Mouse (Mus musculus) embryonic facial prominence, embryonic 10.5 days (tissue): ENCODE data around the gene Apc2. TPM values are rescaled to one million over a fixed set of nuclear protein-coding genes. Genes with fewer than 3 reads are reported as not detected.

Experiments
- DNase-seq: peaks from one replicate; pipeline ENCODE4 v3.0.0-alpha.2; 2017; ENCODE audit warnings: low spot score
- H3K27ac ChIP-seq: fragments of 300-500 bp; sonication (generic); replicated peaks from 2 replicates; pipeline ENCODE4 v1.5.1; 2016; ENCODE audit warnings: mild to moderate bottlenecking
- H3K27me3 ChIP-seq: fragments of 300-500 bp; sonication (generic); replicated peaks from 2 replicates; pipeline ENCODE4 v1.6.1; 2016; ENCODE audit warnings: low read depth, mild to moderate bottlenecking; ENCODE audit not compliant: poor library complexity, severe bottlenecking
- H3K36me3 ChIP-seq: fragments of 300-500 bp; sonication (generic); replicated peaks from 2 replicates; pipeline ENCODE4 v1.6.1; 2016; ENCODE audit warnings: mild to moderate bottlenecking, moderate library complexity
- H3K4me1 ChIP-seq: fragments of 300-500 bp; sonication (generic); 2 replicates; pipeline ENCODE4 v1.6.1; 2016
- H3K4me3 ChIP-seq: fragments of 300-500 bp; sonication (generic); 2 replicates; pipeline ENCODE4 v1.5.1; 2016; ENCODE audit warnings: mild to moderate bottlenecking, moderate library complexity
- H3K9me3 ChIP-seq: fragments of 300-500 bp; sonication (generic); 2 replicates; pipeline ENCODE4 v1.6.1; 2016; ENCODE audit warnings: mild to moderate bottlenecking
- WGBS: fragments of 180-500 bp; shearing (Covaris S2); methylation state at CpG from one replicate; pipeline ENCODE4 v1.1.7; 2016; 5-methylcytosine and 5-hydroxymethylcytosine counted together
- polyA plus RNA-seq: library from polyadenylated mRNA; unstranded; fragments of >200 nt; fragmentation: Nextera tagmentation; extraction: Ambion mirVana; gene quantifications from 2 replicates; pipeline ENCODE4 v1.2.1, GENCODE M21; 2016

Gene Apc2
- polyA plus RNA-seq, 1 experiment from 2014 or later: 12.6 TPM

DNA sequence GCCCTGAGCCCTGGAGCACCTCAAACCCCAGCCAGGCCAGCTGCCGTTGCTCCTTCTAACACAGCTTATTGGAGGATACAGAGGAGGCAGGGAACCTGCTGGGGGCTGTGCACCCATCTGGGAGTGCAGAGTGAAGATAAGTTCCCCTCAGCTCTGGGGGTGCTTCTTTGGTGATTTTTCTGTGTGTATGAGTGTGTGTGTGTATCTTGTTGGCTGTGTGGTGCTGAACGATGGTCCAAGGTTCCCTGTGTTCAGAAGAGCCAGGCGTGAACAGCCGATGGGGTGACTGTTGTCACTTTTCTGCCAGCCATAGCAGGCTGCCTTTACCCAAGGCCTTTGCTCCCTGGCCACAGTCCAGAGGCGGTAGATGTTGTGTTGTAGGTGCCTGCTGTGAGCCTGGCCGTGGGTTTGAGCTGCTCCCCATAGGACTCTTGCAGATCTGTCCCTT is 25.0 kb upstream of the Apc2 start:
- DNase-seq: no peak
- H3K27ac ChIP-seq: no peak overlapping the region
- H3K27me3 ChIP-seq: no peaks in the 10 kb centered on the region
- H3K9me3 ChIP-seq: no peaks in the 10 kb centered on the region
- WGBS: 84% methylated on average over 6 of the region's 6 CpGs
- H3K36me3 ChIP-seq: peaks cover 83% of the 10 kb centered on the region
- peak overlapping the region; percentile 37 for H3K4me3 ChIP-seq
- peaks cover 55% of the 10 kb centered on the region for H3K4me1 ChIP-seq

DNA sequence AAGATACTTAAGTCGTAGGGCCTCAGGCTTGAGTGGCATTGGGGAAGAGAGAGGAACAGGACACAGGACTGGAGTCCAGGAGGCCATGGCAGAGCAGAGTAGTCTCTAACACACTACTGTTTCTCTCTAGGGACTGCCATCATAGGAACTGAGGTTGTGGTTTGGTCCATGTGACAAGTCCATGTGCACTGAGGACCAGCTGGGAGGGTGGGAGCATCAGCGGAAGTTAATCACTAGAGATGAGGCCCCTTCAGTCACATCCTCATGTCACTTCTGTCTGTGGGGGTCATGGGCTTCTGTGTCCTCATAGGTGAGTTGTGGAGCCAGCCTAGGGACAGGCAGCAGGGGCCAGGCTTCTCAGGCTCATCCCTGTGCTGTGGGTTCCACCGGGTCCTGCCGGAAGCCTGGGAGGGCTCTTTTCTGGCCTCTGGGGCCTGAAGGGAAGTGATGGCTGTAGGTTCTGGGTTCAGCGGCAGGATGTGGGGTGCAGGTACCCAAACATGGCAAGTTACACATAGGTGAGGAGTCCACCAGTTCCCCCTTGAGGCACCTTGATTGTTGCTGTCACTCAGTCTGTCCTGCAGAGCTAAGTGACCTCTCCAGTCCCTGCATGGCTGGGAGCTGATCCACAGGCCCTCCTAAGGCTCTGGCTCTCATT is 24.5 kb upstream of the Apc2 start:
- DNase-seq: no peak
- Histone ChIP-seq H3K4me1 (peaks cover 49% of the 10 kb centered on the region), H3K27me3 (no peaks in the 10 kb centered on the region), H3K36me3 (peaks cover 88% of the 10 kb centered on the region), H3K9me3 (no peaks in the 10 kb centered on the region), H3K27ac (no peak overlapping the region), H3K4me3 (no peak overlapping the region; the same call in 1 of the 2 replicates)
- WGBS: 86% methylated on average over 5 of the region's 5 CpGs

DNA sequence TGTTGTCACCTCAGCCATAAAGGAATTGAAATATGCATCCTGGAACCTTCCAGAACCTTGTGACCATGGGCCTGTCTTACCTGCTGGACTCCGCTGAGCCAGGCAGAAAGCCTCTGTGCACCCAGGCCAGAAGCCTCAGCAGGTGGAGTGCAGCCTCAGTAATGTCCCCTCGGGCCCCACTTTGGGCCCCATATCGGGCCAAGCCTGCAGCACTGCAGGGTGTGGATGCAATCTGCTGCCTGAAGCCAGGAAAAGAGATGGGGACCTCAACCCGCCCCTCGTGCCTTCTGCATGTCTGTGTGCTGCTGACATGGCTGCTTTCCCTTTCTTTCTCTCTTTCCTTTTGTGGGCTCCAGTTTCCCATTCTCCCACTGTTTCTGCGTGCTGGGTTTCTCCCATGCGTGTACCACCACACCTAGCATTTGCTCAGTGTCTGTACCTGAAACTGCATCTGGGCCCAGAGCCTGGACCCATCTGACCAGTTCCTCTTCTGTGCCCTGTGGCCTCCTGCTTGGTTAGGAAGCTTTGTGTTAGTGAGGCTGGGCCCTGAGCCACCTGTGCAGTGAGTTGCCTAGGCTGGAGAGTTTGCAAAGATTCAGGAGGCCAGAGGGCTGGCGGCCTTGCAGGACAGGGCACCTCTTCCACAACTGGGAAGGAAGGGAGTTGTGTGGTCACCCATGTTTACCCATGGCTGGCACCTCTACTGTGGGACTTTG is 23.7 kb upstream of the Apc2 start:
- Histone ChIP-seq H3K4me3 (no peak overlapping the region; the same call in 1 of the 2 replicates), H3K27ac (no peak overlapping the region), H3K27me3 (no peaks in the 10 kb centered on the region), H3K4me1 (peaks cover 42% of the 10 kb centered on the region), H3K9me3 (no peaks in the 10 kb centered on the region), H3K36me3 (peaks cover 93% of the 10 kb centered on the region)
- DNase-seq: no peak
- 88% methylated on average over 8 of the region's 8 CpGs for WGBS

DNA sequence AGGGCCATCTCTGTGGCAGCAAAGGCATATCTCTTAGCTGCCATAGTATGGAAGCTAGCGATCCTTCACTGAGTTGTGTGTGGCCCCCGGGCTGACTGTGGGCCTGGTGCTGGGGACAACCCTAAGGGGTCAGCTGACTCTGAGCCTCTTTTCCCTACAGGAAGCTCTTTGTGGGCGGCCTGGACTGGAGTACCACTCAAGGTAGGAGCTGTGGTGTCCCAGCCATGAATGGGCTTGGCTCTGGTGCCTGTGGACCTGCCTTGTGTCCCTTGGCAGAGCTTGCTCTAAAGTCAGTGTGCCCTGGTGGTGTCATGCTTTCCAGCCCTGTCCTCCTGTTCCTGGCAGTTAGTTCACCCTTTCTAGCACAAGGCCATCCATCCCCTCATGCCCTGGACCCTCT is 21.9 kb upstream of the Apc2 start:
- Histone ChIP-seq H3K36me3 (peaks cover 94% of the 10 kb centered on the region), H3K9me3 (no peaks in the 10 kb centered on the region), H3K27me3 (no peaks in the 10 kb centered on the region), H3K27ac (no peak overlapping the region), H3K4me1 (peaks cover 26% of the 10 kb centered on the region), H3K4me3 (no peak overlapping the region; the same call in 1 of the 2 replicates)
- 85% methylated on average over 3 of the region's 3 CpGs for WGBS
- no peak for DNase-seq

DNA sequence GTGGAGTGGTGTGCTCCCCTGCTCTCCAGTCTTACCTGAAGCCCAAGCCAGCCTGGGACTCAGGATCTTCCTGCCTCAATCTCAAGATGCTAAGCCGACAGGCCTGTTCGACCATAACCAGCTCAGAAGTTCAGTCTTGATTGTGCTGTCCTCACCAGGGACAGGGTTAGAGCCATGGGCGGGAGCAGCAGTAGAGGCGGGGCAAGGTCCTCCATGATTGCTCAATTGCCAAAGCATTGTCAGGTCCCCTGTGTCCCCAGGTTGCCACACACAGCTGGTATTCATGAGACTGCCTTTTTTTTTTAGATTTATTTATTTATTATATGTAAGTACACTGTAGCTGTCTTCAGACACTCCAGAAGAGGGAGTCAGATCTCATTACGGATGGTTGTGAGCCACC is 19.5 kb upstream of the Apc2 start:
- Histone ChIP-seq H3K27ac (no peak overlapping the region), H3K9me3 (no peaks in the 10 kb centered on the region), H3K4me1 (peaks cover 11% of the 10 kb centered on the region; the same call in 1 of the 2 replicates), H3K27me3 (no peaks in the 10 kb centered on the region), H3K4me3 (no peak overlapping the region), H3K36me3 (peaks cover 95% of the 10 kb centered on the region)
- no peak for DNase-seq
- WGBS: 89% methylated on average over 5 of the region's 5 CpGs

DNA sequence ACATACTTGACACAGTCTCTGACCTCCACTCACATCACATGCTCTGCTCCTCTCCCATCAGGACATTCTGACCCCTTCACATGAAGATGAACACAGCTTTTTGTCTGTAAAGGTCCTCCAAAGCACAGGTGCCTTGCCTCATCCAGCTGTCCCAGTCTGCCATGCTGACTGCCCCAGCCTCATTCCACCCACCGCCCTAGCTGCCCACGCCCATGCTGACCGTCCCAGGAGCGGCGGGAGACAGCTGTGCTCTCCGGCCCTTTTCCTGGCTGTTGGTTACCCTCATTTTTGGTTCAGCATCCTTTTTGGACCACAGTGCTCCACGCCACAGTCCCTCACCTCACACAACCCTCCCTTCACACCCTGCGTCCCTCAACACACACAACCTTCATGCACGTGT is 17.4 kb upstream of the Apc2 start:
- no peak for DNase-seq
- Histone ChIP-seq H3K27me3 (no peaks in the 10 kb centered on the region), H3K9me3 (no peaks in the 10 kb centered on the region), H3K27ac (no peak overlapping the region), H3K36me3 (peaks cover 100% of the 10 kb centered on the region), H3K4me3 (no peak overlapping the region), H3K4me1 (0 out of 2 replicates have a peak, but pooled peaks cover 4% of the 10 kb centered on the region)
- 94% methylated on average over 9 of the region's 9 CpGs for WGBS

DNA sequence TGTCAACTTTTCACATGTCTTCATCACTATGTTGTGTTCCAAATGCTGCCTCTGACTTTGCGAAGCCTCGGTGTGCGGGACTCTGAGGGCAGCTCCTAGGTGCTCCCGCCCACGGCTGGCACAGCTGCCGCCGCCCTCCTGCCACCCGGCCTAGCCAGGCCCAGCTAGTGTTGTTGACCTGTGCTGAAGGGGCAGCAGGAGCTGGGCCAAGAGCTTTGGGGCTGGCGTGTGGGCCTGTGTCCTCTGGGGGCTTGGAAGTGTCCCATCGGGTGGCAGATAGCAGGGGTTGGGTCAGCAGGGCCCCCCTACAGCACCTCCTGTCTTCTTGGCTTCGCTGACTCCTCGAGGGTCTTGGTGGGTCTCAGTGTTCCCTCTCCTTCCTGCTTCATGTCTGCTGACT is 16.5 kb upstream of the Apc2 start:
- H3K4me3 ChIP-seq: no peak overlapping the region
- H3K27me3 ChIP-seq: no peaks in the 10 kb centered on the region
- H3K9me3 ChIP-seq: no peaks in the 10 kb centered on the region
- peaks cover 100% of the 10 kb centered on the region for H3K36me3 ChIP-seq
- H3K4me1 ChIP-seq: 0 out of 2 replicates have a peak, but pooled peaks cover 4% of the 10 kb centered on the region
- DNase-seq: no peak
- 97% methylated on average over 12 of the region's 12 CpGs for WGBS
- no peak overlapping the region for H3K27ac ChIP-seq

DNA sequence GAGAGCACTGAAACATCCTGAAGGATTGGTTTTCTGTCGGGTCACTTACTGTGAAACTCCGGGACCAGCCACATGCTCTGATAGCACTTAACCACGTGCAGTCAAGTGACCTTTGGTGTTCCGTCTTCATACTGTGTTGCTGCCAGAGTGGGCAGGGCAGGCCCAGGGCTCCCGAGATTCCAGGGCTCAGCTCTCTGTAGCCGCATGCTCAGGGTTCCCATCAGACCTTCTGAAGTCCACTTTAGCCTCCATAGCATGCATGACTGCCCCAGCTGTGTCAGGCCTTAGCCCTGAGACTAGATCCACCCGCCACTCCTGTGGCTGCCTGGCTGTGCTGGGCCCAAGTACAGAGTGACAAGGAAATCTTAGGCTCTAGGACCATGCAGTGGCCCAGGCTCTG is 14.5 kb upstream of the Apc2 start:
- Histone ChIP-seq H3K27ac (no peak overlapping the region), H3K4me1 (0 out of 2 replicates have a peak, but pooled peaks cover 4% of the 10 kb centered on the region), H3K4me3 (no peak overlapping the region), H3K9me3 (no peaks in the 10 kb centered on the region), H3K27me3 (no peaks in the 10 kb centered on the region), H3K36me3 (peaks cover 100% of the 10 kb centered on the region)
- 85% methylated on average over 7 of the region's 7 CpGs for WGBS
- no peak for DNase-seq

DNA sequence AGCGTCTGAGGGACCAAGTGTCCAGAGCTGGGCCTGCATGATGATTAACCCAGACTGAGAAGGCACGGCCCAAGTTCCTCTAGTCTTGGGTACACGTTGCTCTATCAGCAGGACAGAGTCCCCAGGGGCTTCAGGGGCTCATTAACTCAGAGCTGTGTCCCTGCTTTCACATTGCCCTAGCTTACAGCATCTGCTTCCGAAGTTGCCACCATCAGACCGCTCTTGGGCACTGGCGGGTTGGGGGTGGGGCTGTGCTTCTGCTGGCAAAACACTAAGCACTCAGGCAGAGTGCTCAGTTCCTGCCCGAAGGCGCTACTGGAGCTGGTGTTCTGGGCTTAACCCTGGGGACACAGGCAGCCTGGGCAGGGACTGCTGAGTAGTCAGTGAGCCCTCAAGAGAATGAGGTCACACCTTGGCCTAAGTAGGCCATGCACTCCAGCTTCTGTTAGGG is 13.8 kb upstream of the Apc2 start:
- 78% methylated on average over 8 of the region's 8 CpGs for WGBS
- peaks cover 100% of the 10 kb centered on the region for H3K36me3 ChIP-seq

DNA sequence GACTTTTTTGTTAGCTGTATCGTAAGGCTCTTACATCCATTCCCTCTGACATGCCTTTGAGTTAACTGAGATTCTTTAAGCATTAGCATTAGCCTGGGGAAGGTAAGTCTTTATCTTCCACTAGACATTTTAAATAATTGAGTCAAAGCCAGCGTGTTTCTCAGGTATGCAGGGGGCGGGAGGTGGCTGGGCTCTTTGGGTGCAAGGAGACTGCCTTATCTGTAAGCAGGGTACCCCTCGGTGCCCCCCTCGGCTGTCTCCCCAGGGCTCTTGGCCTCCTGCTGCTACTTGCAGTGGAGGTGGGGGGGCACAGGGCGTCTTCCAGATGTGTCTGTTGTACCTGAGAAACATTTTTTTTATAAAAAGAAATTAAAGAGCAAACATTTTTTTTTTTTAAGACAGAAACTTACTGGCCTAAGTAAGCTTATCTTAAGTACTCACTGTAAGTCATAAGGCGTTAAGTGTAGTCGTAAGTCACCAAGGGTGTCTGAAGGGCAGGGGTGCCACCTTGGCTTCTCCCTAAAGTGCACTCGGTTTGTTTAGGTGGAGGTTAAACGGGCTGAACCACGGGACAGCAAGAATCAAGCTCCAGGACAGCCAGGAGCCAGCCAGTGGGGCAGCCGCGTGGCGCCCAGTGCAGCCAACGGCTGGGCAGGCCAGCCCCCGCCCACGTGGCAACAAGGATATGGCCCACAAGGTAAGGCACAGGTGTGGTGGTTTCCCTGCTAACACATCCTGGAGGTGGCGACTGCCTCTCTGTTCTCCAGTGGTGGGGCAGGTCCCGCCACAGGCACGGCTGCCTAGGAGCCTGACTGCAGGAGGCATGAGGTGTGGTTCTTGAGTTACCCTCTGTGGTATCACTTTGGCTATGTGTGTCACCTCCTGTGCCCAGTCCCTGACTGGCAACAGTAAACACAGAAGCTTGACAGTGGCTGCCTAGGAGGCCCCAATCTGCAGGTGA is 13.0 kb upstream of the Apc2 start:
- Histone ChIP-seq H3K27me3 (no peaks in the 10 kb centered on the region), H3K36me3 (peaks cover 100% of the 10 kb centered on the region), H3K4me1 (0 out of 2 replicates have a peak, but pooled peaks cover 4% of the 10 kb centered on the region), H3K9me3 (no peaks in the 10 kb centered on the region), H3K27ac (no peak overlapping the region), H3K4me3 (no peak overlapping the region)
- no peak for DNase-seq
- 90% methylated on average over 20 of the region's 20 CpGs for WGBS

More for the DNA sequence above, 13.8 kb upstream of the Apc2 start:
- no peak for DNase-seq
- no peaks in the 10 kb centered on the region for H3K27me3 ChIP-seq
- no peak overlapping the region for H3K27ac ChIP-seq
- 0 out of 2 replicates have a peak, but pooled peaks cover 4% of the 10 kb centered on the region for H3K4me1 ChIP-seq
- no peak overlapping the region for H3K4me3 ChIP-seq
- H3K9me3 ChIP-seq: no peaks in the 10 kb centered on the region

DNA sequence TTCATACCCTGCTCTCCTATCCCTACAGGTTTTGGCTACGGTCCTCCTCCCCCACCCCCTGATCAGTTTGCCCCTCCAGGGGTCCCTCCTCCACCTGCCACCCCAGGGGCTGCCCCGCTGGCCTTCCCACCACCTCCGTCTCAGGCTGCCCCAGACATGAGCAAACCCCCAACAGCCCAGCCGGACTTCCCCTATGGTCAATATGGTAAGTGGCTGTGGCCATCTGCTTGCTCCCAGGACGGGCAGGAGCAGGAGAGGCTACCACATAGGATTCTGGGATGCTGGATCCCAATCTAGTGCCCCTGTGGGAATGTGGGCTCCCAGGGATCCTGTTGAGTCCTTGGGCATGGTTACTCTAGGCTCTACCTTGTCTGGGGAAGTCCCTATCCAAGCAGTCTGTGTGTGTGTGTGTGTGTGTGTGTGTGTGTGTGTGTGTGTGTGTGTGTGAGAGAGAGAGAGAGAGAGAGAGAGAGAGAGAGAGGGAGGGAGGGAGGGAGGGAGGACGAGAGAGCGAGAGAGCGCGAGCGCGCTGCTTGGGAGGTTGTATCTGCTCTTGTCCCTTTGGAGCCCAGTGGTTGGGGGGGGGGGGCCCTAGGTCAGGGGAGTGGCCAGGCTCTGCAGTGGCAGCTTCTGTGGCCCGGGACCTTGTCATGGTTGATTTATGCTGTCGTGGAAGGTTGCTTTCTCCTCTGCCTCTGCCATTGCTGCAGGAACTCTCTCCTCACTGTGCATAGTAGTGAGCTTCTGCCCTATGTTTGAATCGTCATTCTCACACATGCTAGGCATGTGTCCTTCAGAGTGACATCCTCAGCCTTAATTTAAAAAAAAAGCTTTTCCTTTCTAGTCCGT is 10.3 kb upstream of the Apc2 start:
- 85% methylated on average over 15 of the region's 15 CpGs for WGBS
- peaks cover 89% of the 10 kb centered on the region for H3K36me3 ChIP-seq
- 0 out of 2 replicates have a peak, but pooled peaks cover 4% of the 10 kb centered on the region for H3K4me1 ChIP-seq
- no peaks in the 10 kb centered on the region for H3K9me3 ChIP-seq
- no peaks in the 10 kb centered on the region for H3K27me3 ChIP-seq
- no peak overlapping the region for H3K27ac ChIP-seq
- no peak overlapping the region for H3K4me3 ChIP-seq
- no peak for DNase-seq
